Mouse (Mus musculus) limb, embryonic 11.5 days (tissue): Measurements from ENCODE around the gene Nbea. TPM values are rescaled to one million over a fixed set of nuclear protein-coding genes. Genes with fewer than 3 reads are reported as not detected.
A peak's percentile ranks its signal among the peaks of the same experiment; 100 is the strongest.

Source experiments
- ATAC-seq: fragments of 200-750 bp; cut with Nextera tagmentation; 2 replicates; pipeline ENCODE4 v1.8.0; 2017; ENCODE audit warnings: low read depth; ENCODE audit not compliant: insufficient number of reproducible peaks, low FRiP score, low TSS enrichment
- DNase-seq: peaks from one replicate; pipeline ENCODE4 v3.0.0-alpha.2; 2015; ENCODE audit warnings: low spot score
- H3K27ac ChIP-seq: fragments of 300-500 bp; sonication (generic); replicated peaks from 2 replicates; pipeline ENCODE4 v1.5.1; 2014; ENCODE audit warnings: low read depth, mild to moderate bottlenecking, low read length
- H3K27me3 ChIP-seq: fragments of 300-500 bp; sonication (generic); 2 replicates; pipeline ENCODE4 v1.6.1; 2014; ENCODE audit warnings: mild to moderate bottlenecking, low read length, mixed read lengths; ENCODE audit not compliant: control insufficient read depth, insufficient read depth
- H3K36me3 ChIP-seq: fragments of 300-500 bp; sonication (generic); 2 replicates; pipeline ENCODE4 v1.6.1; 2014; ENCODE audit warnings: mild to moderate bottlenecking, low read length, moderate library complexity, mixed read lengths; ENCODE audit not compliant: control insufficient read depth, insufficient read depth
- H3K4me1 ChIP-seq: fragments of 300-500 bp; sonication (generic); 2 replicates; pipeline ENCODE4 v1.6.1; 2014; ENCODE audit warnings: low read length, mixed read lengths; ENCODE audit not compliant: control insufficient read depth, insufficient read depth
- H3K4me2 ChIP-seq: fragments of 300-500 bp; sonication (generic); 2 replicates; pipeline ENCODE4 v1.6.1; 2014; ENCODE audit warnings: low read depth, mild to moderate bottlenecking, moderate library complexity; ENCODE audit not compliant: severe bottlenecking
- H3K4me3 ChIP-seq: fragments of 300-500 bp; sonication (generic); 2 replicates; pipeline ENCODE4 v1.5.1; 2014; ENCODE audit warnings: low read depth, low read length
- H3K9ac ChIP-seq: fragments of 300-500 bp; sonication (generic); 2 replicates; pipeline ENCODE4 v1.6.1; 2014; ENCODE audit warnings: mild to moderate bottlenecking, low read length
- H3K9me3 ChIP-seq: fragments of 300-500 bp; sonication (generic); 2 replicates; pipeline ENCODE4 v1.6.1; 2016; ENCODE audit warnings: low read length; ENCODE audit not compliant: control insufficient read depth
- WGBS: fragments of 180-500 bp; shearing (Covaris S2); extraction: QIAGEN DNeasy Blood & Tissue Kit; methylation state at CpG from one replicate; pipeline ENCODE4 v1.1.7; 2014; 5-methylcytosine and 5-hydroxymethylcytosine counted together
- polyA plus RNA-seq: library from polyadenylated mRNA; unstranded; fragments of >200 nt; fragmentation: Nextera tagmentation; extraction: Ambion mirVana; gene quantifications from 2 replicates; pipeline ENCODE4 v1.2.1, GENCODE M21; 2014

Nbea gene
- polyA plus RNA-seq, 1 experiment from 2014 or later: 22.2 TPM

- H3K27ac ChIP-seq: no peak overlapping the region
- no peak overlapping the region for H3K9ac ChIP-seq
- H3K4me2 ChIP-seq: peak overlapping the region; percentile 83; the same call in 1 of the 2 replicates
- ATAC-seq (no peak), DNase-seq (no peak)
- H3K36me3 ChIP-seq: no peaks in the 10 kb centered on the region
- H3K27me3 ChIP-seq: no peaks in the 10 kb centered on the region
- no peaks in the 10 kb centered on the region for H3K9me3 ChIP-seq
- H3K4me3 ChIP-seq: no peak overlapping the region
- no peaks in the 10 kb centered on the region for H3K4me1 ChIP-seq
- WGBS: 56% methylated on average over 3 of the region's 3 CpGs
Observed at GRCm38 (mm10) chr3:56181025-56181424, 2.5 kb downstream of the Nbea start.

DNA sequence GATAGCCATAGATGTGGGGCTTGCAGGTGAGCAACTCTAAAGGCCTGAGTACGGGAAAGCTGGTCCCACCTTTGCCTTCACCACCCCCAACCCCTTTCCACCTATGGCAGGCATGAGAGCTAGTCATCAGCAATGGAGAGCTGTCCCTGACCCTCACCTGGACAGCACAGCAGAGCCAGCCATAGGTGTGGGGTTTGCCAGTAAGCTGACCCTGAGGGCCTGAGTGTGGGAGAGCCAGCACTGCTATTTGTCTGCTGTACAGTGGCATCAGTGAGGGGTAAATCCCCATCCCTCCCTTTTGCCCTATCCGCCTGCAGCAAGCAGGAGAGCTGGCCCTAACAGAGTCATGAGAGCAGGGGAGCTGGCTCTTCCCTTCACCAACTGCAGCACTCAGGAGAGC is 25.6 kb downstream of the Nbea start:
- WGBS: 88% methylated on average over 2 of the region's 2 CpGs

DNA sequence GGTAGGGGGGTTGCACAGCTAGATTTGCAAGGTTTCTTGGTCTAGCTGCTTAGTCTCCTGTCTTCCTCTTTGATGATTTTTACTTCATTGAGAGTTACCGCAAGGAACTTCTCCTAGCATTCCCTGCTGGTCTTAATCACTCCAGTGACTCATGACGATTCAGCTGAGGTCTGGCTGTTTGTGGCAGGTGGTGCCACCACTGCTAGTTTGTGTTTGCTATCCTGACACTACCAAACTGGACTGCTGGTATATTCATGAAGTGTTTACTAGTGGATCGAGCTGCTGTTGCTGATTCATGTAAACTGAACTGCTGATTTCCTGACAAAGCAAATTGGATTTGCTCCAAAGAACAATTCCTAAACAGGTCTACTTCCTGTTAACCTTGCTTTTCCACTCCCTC is 56.8 kb downstream of the Nbea start:
- H3K9me3 ChIP-seq: no peaks in the 10 kb centered on the region
- H3K27me3 ChIP-seq: no peaks in the 10 kb centered on the region
- no peak overlapping the region for H3K4me2 ChIP-seq
- H3K36me3 ChIP-seq: no peaks in the 10 kb centered on the region
- ATAC-seq (no peak), DNase-seq (no peak)
- H3K4me1 ChIP-seq: no peaks in the 10 kb centered on the region
- no peak overlapping the region for H3K27ac ChIP-seq
- no peak overlapping the region for H3K9ac ChIP-seq
- 82% methylated on average over 3 of the region's 3 CpGs for WGBS
- H3K4me3 ChIP-seq: no peak overlapping the region

More for the DNA sequence above, 25.6 kb downstream of the Nbea start:
- no peak overlapping the region for H3K27ac ChIP-seq
- H3K4me1 ChIP-seq: no peaks in the 10 kb centered on the region
- H3K4me2 ChIP-seq: no peak overlapping the region
- ATAC-seq (no peak), DNase-seq (no peak)
- H3K36me3 ChIP-seq: no peaks in the 10 kb centered on the region
- H3K9me3 ChIP-seq: no peaks in the 10 kb centered on the region
- H3K9ac ChIP-seq: no peak overlapping the region
- no peaks in the 10 kb centered on the region for H3K27me3 ChIP-seq
- no peak overlapping the region for H3K4me3 ChIP-seq

- no peak overlapping the region for H3K9ac ChIP-seq
- H3K4me2 ChIP-seq: no peak overlapping the region
- no peaks in the 10 kb centered on the region for H3K27me3 ChIP-seq
- DNase-seq (no peak), ATAC-seq (no peak)
- H3K4me1 ChIP-seq: no peaks in the 10 kb centered on the region
- H3K36me3 ChIP-seq: no peaks in the 10 kb centered on the region
- H3K9me3 ChIP-seq: no peaks in the 10 kb centered on the region
- H3K27ac ChIP-seq: no peak overlapping the region
- H3K4me3 ChIP-seq: no peak overlapping the region
Observed at GRCm38 (mm10) chr3:56116647-56117046, 66.9 kb downstream of the Nbea start.

GRCm38 (mm10) chr3:56108101-56108500 is 75.4 kb downstream of the Nbea start:
- ATAC-seq: no peak
- Histone ChIP-seq H3K4me3 (no peak overlapping the region), H3K27me3 (no peaks in the 10 kb centered on the region), H3K4me2 (no peak overlapping the region), H3K9me3 (no peaks in the 10 kb centered on the region), H3K9ac (no peak overlapping the region), H3K27ac (no peak overlapping the region), H3K4me1 (no peaks in the 10 kb centered on the region), H3K36me3 (no peaks in the 10 kb centered on the region)
- no peak for DNase-seq
- WGBS: 82% methylated on average over 2 of the region's 2 CpGs

DNA sequence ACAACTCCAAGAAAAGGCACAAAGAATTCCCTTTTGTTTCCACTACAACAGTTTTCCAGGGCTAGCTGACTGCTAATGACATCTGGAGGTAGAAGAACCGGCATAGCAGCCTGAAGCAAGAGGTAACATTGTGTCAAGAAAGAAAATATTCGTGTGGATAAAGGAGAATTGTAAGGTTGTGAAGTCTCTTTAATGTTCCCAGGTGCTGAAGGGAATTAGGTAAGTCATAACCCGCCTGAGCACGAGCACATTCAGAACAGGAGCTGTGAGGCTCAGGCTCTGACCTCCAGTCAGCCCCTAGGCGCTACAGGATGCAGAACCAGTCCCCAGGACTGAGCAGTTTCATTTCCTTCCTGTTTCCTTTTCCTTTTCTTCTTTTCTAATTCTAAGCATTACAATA is 86.4 kb downstream of the Nbea start:
- DNase-seq (peak; percentile 44), ATAC-seq (no peak)
- 11% methylated on average over 5 of the region's 5 CpGs for WGBS
- H3K9ac ChIP-seq: no peak overlapping the region
- H3K27me3 ChIP-seq: no peaks in the 10 kb centered on the region
- no peaks in the 10 kb centered on the region for H3K36me3 ChIP-seq
- no peak overlapping the region for H3K4me3 ChIP-seq
- H3K9me3 ChIP-seq: no peaks in the 10 kb centered on the region
- no peak overlapping the region for H3K4me2 ChIP-seq
- peak overlapping the region; percentile 43 for H3K27ac ChIP-seq
- no peaks in the 10 kb centered on the region for H3K4me1 ChIP-seq

- no peak overlapping the region for H3K4me2 ChIP-seq
- WGBS: 84% methylated on average over 1 of the region's 1 CpGs
- no peaks in the 10 kb centered on the region for H3K36me3 ChIP-seq
- no peaks in the 10 kb centered on the region for H3K9me3 ChIP-seq
- H3K27ac ChIP-seq: no peak overlapping the region
- no peak overlapping the region for H3K9ac ChIP-seq
- no peak for ATAC-seq
- H3K27me3 ChIP-seq: no peaks in the 10 kb centered on the region
- H3K4me1 ChIP-seq: no peaks in the 10 kb centered on the region
- no peak overlapping the region for H3K4me3 ChIP-seq
- no peak for DNase-seq
Observed at GRCm38 (mm10) chr3:56079015-56079612, 104.4 kb downstream of the Nbea start.

DNA sequence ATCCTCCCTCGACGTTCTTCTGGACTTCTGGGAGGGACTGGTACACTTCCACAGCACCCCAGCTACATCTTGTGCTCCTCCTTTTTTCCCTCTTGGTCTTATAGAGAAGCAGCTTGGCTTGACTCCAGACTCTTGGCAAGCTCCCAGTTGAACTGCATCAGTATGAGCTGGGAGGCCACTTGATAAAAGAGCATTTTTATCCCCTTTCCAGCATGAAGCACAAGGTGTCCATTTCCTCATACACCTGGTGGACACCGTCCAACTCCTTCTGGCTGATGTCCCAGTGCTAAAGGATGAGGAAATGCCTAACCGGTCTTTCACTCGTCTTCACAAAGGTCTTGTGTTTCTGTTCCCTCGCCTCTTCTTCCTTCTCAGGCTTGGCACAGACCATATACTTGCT is 115.7 kb downstream of the Nbea start:
- Histone ChIP-seq H3K27ac (no peak overlapping the region), H3K4me2 (no peak overlapping the region), H3K27me3 (no peaks in the 10 kb centered on the region), H3K36me3 (no peaks in the 10 kb centered on the region; the same call in 1 of the 2 replicates), H3K4me3 (no peak overlapping the region), H3K4me1 (no peaks in the 10 kb centered on the region), H3K9ac (no peak overlapping the region), H3K9me3 (no peaks in the 10 kb centered on the region)
- no peak for DNase-seq
- no peak for ATAC-seq
- WGBS: 94% methylated on average over 6 of the region's 6 CpGs
